Mouse (Mus musculus) activated CD4-positive, CD25-positive, alpha-beta regulatory T cell, adult 4 months (primary cell): ENCODE data around the gene Npas2. TPM values are rescaled to one million over a fixed set of nuclear protein-coding genes. Genes with fewer than 3 reads are reported as not detected.

ENCODE experiments used
- ATAC-seq: one replicate; pipeline ENCODE4 v1.8.0; 2017
- polyA plus RNA-seq, 2 experiments: library from polyadenylated mRNA; unstranded; fragments of 100-300 nt; shearing (Covaris generic); gene quantifications; one replicate each; pipeline ENCODE4 v1.2.1; 2017

Gene Npas2
- polyA plus RNA-seq, 2 experiments from 2014 or later: 0.46 to 0.60 TPM

DNA sequence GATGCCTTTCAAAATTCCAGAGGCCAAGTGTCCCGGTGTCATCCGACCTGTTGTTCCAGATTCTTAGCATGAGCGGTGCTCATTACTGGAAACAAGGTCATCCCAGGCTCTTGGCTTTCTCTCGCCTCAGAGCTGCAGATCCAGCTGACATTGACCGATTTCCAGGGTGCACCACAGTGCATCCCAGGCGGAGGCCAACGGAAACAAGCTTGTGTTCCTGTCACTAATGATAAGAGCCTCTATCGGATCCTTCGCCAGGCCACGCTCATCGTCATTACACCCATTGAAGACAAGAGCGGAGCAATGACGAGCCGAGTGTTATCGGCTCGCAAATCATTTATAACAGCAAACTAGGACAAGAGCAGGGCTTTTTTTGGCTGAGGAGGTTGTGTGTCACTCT is 91.3 kb downstream of the Npas2 start:
- ATAC-seq: no peak

DNA sequence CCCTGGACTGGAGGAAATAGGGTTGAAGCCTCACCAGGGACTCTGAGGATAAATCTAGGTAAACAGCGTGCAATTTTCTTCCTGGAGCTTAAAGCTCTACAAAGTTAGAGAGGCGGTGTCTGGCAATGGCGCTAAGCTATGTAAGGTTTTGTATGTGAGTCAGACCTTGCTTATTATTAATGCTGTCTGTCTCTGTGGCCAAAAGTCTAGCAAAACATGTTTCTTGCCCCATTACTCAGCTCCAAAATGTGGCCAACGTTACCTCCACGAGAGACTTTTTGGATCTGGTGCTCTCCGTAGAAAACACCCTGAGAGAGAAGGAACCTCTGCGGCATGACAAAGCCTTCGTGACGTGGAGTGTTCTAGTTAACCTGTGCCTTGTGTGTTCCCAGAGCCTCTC is 93.5 kb downstream of the Npas2 start:
- ATAC-seq: no peak

DNA sequence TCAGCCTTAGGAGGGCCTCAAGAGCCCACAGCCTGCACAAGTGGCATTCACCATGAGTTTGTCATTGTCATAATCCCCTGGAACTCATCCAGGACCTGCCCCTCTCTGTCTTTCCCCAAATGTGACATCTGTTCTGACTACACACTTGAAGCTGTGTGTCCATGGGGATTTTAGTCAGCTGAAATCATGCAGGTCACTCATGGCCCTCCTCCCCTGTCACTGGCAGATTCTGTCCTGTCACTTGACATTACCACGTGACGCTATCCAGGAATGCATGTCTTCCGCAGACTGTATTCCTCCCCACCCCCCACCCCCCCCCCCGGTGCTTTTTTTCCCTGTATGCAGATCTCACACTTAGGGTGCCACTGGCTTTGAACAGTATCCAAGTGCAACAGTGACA is 94.3 kb downstream of the Npas2 start:
- no peak for ATAC-seq

DNA sequence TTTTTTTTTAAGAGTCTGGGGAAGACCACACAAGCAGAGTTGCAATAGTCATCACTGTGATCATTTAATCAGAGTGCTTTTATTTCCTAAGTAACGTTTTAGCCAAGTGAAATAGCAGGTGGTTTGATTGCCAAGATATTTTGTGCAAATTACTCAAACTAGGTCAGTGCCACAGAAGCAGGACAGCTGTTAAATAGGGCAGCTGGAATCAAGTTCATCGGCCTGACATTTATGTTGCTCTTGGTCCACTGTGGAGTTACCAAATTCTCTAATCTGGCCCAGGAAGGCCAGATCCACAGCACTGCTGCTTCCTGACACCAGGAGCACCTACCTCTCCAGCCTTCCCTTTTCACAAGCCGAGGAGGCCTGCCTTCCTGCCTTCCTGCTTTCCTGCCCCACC is 94.9 kb downstream of the Npas2 start:
- no peak for ATAC-seq

DNA sequence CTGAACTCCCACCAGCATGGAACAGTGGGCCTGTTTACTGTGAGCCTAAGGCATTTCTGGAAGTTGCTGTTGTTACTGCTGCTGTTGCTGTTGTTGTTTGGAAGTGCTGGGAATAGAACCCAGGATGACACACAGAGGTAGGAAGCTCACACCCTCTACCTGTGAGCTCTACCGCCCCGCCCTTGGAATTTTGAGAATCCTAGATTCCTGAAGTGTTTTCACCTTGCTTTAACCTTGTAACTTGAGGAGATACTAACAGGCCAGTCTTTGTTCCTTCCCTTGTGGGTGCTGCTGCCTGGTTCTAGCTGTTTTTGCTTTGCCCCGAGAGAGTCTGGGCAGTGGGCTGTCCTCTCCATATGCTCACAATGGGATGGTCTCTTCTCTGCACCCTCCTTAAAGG is 98.5 kb downstream of the Npas2 start:
- no peak for ATAC-seq

DNA sequence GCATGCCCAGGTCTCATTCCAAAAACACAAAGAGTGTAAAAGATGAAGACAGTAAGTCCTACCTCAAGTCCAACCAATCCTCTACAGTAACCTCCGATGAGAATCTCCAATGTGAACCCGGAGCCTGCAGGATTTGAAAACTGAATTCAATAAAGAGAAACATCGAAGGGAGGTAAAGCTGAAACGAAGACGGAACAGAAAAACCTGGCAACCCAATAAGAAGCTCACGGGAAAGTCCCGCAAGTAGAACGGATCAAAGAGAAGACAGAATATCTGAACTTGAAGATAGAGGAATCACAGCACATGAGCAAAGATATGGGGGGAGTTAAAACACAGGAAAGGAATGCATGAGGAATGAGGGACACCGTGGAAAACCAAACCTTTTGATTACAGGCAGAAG is 104.8 kb downstream of the Npas2 start:
- ATAC-seq: no peak

DNA sequence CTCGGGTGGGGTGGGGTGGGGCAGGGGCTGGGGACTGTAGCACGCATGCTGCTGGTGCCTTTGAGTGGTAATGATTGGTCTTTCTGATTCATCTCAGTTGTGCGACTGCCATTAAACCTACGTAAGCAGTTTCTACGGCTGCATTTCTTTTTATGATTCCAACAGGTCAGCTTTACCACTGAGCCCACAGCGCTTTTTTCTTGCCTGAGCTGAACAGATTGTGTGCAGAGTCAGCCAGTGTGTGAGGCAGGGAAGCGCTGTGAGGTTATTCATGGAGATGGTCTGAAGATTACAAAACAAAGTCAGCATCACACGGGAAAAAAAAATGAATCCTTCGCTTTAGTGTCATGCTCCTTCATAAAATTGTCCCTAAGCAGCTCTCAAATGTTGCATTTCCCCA is 106.7 kb downstream of the Npas2 start:
- ATAC-seq: no peak

DNA sequence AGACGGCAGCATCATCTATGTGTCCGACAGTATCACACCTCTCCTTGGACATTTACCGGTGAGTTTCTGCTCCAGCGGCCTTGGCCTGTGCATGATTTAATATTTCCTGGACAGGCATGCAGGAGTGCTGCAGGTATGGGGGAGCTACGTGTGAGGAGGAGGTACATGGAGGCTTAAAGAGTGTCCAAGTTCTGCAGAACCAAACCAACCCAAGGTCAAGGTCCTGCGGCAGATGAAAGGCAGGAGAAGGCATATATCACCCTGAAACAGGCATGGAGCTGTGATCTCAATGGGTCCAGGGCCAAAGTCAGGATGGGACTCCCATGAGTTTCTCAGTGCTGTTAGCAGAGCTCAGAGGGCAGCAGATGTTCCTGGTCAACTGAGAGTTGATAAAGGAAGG is 107.1 kb downstream of the Npas2 start:
- no peak for ATAC-seq

DNA sequence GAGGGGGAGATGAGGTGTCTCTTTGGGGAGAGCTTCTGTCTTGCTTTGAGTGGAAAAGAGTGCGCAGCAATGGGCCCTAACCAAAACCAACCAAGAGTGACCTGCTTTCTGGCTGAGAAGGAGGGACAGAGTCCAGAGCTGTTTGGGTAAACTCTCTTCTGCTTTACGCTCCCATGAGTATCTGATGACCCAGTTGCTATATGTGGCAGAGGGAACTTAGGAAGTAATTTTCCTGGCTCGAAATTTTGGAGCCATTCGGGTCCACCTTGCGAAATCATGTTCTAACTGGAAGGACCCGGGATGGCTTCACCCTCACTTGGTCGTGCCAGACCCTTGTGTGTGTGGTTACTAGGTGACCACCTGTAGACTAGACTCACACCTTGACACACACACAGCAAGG is 108.7 kb downstream of the Npas2 start:
- no peak for ATAC-seq

DNA sequence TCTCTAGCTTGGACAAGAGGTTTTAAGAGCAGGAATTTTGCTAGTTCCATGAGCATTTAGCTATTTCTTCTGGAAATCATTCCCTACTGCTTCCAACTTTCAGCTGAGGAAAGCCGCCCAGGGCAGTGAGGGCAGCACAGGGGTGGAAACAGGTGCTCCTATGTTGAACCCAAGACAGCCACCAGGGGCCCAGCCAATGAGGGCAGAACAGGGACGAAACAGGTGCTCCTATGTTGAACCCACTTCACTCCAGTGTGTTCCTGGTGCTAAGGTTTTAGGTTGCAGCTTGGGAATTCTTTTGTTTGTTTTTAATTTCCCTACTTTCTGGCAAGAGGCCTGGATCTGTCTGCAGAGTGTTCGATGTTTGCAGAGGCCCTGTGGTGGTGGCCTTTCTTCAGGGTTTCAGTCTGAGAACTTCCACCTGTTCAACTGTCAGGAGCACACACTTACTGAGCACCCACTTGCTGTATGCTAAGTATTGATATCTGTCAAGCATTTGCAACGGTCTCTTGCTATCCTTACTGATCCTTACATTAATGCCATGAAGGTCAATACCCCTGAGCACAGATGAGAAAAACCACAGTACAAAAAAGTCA is 109.6 kb downstream of the Npas2 start:
- no peak for ATAC-seq

DNA sequence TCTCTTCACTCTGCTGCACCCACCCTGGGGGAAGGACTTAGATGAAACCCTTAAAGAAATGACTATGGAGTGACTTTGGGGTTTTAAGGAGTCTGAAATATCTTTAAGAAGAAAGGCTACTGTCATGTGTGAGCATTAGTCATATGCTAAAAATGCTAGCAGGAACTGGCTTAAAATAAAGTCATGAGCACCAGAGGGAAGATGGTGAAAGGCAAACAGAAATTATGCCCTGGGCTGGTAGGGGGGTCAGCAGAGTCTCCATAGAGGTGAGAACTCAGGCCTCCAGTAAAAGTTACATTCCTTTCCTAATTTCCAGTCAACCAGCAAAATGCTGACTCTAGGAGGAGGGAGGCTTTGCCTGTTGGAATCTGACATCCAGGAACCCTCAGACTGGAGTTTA is 113.8 kb downstream of the Npas2 start:
- no peak for ATAC-seq

DNA sequence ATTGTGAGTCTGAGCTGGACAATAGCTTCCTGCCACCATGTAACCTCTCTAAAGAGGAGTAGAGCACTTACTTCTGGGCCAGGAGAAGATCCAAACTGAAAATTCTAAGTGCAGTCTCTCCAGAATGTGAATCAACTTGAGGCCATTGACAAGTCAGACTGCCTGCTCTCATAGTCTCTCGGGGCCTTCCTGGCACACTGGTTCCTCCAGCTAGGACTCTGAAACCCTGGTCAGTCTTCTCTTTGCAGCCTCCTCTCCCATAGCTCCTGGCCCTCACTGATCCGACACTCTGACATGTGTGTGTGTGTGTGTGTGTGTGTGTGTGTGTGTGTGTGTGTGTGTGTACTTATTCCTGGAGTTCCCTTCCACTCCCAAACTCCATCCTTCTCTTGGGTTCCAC is 114.4 kb downstream of the Npas2 start:
- no peak for ATAC-seq

DNA sequence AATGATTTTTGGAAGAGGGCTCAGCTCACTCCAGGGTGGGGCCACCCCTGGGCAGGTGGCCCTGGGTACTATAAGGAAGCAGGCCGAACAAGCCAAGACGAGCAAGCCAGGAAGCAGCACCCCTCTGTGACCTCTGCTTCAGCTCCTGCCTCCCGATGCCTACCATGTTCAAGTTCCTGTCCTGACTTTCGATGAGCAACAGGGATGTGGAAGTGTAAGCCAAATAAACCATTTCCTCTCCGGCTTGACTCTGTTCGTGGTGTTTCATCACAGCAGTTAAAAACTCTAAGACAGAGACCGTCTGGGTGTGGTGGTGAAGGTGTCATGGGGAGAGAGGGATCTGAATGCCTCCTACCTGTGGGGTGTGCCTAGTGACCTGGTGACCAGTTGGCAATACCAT is 116.0 kb downstream of the Npas2 start:
- ATAC-seq: no peak

DNA sequence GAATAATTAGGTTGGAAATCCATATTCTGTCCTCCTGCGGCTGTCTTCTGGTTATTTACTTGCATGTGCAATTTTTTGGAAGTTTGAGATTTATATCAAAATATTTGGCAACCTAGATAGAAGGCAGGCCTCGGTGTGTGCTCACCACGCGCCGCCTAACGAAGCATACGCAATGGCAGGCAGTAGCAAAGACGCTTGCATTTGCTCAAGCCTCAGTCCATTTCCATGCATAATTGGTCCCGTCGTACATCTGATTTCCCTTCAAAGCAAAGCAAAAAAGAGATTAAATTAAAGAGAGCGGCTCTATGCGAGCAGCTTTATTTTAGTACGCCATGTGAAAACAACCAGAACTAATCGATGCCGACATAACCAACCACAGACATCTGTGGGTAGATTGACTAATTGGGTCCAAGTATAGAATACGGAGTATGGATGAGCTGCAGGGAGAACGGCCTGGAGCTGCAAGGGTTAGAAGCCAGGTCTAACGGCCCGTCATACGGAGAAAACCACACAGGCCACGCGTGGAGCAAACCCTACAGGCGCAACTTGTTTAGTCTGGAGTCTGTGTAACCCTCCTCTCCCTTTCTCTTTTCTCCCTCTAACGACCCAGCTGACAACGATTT is 118.9 kb downstream of the Npas2 start:
- ATAC-seq: no peak

DNA sequence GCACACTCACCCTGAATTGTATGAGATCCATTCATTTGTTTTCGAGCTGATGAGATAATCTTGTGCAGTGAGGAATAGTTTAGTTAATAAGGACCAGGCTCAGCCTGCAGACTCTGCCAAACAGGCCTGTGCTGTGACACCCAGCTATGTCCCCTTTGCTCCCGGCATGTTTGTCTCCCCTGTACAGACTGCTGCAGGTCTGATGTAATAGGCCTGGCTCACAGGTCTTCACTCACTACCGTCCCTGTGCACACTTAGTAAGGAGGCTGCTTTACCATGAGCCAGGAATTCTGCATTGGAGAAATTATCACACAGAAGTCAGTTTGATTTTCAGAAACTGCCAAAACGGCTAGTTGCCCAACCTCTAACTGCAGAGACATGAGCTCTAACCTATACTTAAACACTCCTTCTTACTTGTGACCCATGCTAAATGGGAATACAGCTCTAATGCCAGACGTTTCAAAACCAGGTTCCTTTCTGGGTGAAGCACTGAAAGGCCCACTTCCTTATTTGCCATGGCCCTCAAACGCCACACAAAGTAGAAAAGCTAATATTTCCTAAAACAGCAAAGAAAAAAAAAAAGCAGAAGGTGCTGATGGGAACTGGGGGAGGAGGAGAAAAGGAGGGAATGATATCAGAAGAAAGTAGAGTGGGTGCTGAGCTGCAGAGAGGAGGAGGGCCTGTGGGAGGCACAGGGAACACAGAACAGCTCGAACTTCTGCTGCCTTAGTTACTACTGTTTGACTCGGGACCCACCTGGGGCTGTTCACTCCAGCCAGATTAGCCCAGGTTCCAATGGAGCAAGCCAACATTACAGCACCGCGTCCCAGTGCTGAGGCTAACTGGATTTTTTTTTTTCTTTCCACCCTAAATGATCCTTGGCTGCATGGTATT is 120.1 kb downstream of the Npas2 start:
- no peak for ATAC-seq

DNA sequence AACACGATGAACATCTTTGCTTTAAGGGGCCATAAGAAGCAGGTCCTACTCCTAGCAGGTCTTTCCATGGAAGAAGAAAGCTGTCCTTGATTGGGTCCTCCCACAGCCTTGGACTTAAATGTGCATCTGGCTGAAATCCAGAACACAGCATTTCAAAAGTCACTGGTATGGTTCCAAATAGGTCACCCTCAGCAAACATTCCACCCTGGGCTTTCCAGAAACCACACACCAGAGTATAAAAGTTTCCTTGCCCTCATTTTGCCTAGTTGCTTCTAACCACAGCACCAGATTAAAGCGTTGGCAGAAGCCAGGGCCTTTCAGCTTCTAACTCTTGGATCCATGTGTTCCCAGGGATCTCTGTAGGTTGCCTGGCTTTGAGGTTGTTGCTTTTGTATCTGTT is 124.4 kb downstream of the Npas2 start:
- no peak for ATAC-seq

DNA sequence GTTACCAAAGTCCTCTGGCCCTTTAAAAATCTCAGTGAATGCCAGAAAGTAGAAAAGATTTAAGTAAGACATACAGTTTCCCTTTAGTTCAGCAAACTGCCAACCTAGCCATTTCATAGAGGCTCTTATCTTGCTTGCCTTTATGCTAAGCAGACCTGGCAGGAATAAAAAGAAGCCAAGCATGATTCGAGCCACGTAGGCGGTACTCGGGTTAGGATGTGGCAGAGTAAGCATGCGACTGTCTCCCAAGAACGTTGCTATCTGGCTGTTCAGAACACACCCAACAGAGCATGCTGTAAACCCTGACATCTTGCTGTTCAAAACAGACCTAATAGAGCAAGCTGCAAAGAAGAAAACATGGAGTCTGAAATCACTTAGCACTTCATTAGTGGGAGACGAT is 125.3 kb downstream of the Npas2 start:
- no peak for ATAC-seq

DNA sequence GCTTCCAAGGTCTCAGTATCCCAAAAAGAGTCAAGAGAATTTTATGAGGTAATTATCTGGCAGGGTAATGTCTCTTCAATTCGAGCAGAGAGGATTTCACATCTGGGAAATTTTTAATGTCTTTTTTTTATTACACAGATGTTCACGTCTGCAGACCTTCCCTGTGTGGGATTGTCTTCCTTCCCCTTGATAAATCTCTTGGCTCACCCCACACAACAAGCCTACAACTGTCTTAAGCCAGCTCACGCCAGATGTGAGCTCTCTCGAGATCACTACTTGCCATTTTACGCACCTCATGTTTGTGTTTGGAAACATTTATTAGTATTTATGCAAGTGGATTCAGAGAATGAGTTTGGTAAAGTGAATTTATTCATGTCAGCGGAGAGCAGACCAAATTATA is 128.4 kb downstream of the Npas2 start:
- ATAC-seq: no peak

DNA sequence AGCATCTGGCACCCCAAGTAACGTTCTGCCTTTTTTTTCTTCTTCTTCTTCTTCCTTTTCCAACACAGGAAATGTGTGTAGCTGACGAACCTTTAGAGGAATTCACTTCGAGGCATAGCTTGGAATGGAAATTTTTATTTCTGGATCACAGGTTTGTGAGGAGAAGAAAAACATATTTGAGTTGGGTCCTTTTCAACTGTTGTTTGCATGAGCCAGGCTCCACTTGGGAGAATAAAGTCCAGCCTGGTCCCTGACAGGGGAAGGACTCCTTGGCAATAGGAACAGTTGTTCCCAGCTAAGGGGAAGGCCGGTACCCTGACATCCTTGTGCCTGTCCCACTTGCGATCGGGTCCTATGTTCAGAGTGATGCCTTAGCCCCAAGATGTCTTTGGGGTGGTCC is 131.7 kb downstream of the Npas2 start:
- ATAC-seq: no peak

DNA sequence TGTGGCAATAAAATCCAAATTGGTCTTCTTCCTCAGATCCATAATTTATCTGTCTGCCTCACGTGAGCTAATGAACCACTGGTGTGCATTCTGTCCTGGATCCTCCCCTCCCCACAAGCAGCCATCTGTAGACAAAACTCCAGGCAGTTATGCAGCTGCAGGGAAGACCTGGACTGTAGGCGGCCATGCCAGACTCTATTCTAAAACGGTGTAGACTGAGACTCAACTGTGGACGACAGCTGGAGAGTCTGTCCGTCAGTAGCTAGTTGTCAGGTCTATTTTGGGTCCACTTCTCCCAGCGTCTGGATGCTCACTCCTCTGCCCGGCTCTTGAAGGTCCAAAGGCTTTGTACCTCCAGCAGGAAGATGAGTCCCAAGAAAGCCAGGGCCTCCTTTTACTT is 134.0 kb downstream of the Npas2 start:
- no peak for ATAC-seq

DNA sequence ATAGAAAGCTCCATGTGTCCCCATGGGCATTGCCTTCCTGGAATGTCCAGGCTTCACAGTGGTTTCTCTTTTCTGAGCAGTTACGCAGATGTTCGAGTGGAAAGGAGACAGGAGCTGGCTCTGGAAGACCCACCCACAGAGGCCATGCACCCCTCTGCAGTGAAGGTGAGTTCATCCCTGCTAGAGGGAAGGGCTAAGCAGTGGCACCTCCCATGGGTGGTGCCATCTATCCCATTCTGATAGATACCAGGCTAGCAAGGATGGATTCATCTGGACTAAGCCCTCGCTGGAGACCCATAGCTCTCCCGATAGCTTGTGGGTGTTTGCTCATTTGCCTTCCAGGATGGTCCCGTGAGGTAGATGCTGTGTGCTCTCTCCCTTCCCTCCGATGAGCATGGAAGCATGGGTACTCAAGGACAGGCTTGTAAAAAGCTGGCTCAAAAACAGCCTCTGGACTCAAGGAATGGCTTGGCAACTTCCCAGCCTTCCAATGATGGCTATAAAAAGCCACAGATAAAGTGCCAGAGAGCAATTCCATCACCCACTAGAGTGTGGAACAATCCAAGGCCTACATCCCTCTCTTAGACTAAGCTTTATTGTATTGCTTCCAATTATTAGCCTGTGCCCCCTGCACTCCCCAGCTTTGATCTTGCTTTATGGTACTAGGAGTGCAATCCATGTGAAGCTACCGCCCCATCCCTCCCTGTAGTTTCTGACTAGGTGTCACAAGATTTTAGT is 137.5 kb downstream of the Npas2 start:
- ATAC-seq: no peak

DNA sequence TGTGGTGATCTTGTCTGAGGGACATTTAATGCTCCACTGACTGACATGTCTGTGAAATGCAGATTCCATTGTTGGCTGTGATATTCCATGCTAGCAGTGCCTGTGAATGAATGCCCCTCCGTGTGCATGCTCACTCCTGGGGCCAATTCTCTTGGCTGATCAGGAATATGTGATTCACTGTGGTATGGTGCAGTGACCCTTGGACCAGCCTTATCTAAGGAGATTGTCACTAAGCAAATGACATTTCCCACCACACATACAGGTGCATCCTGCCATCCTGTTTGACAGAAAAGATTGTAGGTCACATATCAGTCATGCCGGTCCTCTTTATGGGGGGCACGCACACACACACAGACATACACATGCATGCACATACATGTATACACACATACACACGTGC is 138.9 kb downstream of the Npas2 start:
- ATAC-seq: no peak

DNA sequence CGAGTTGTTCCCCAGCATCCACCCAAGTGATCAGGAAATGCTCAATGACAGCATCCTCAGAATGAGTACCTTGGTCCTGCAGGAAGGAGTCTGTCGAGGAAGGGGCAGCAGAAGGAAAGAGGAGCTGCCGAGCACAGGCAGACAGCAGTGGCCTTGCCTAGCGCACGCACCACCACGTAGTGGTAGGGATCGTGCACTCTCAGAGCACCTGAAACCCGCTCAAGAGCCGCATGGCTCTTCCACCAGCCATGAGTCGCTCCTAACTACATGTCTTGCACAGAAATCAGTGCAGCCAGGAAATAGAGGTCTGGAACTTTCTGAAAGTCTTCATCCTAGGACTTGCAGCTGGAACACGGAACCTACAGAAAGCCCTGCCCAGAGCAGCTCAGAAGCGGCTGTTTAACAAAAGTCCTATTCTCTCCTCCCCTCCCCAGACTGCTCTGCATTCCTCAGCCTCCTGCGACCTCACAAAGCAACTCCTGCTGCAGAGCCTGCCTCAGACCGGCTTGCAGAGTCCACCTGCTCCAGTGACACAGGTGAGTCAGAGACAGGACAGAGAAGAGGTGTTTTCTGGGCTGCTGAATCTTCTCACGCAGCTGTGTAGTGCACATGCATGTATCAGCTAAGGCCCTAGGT is 142.1 kb downstream of the Npas2 start:
- no peak for ATAC-seq
